Mouse (Mus musculus): ENCODE results near the gene Scarb1.
"Not testable (repeated sequence)": the region's sequence is repeated elsewhere in the genome, so short reads cannot be mapped to it uniquely, and the experiment has no call there.

Scarb1 gene

GRCm38 (mm10) chr5:125340547-125341262 is at the start of gene Scarb1:
TSS of gene Scarb1 (minus strand) at chr5:125341094.
- DNase-seq (ENCODE audit: low read depth, low spot score): peak; percentile 73

GRCm38 (mm10) chr5:125389579-125390441 is 48.9 kb upstream of the Scarb1 start, which contains the start of gene Ubc:
TSS of gene Ubc (minus strand) at chr5:125390202.
- peak; percentile 85 for DNase-seq (ENCODE audit: low read depth, low spot score)

- DNase-seq (ENCODE audit: low read depth, low spot score): no peak
Observed at GRCm38 (mm10) chr5:125389131-125389578, 48.3 kb upstream of the Scarb1 start, which contains the start of gene Gm10382. TSS of gene Gm10382 (plus strand) at chr5:125389322.

- DNase-seq (ENCODE audit: low read depth, low spot score): no peak
Observed at GRCm38 (mm10) chr5:125388358-125389092, 47.6 kb upstream of the Scarb1 start.

- DNase-seq (ENCODE audit: low read depth, low spot score): not testable (repeated sequence)
Observed at GRCm38 (mm10) chr5:125387295-125387694, 46.4 kb upstream of the Scarb1 start.

GRCm38 (mm10) chr5:125385215-125385940 is 44.5 kb upstream of the Scarb1 start:
- DNase-seq (ENCODE audit: low read depth, low spot score): no peak

- no peak for DNase-seq (ENCODE audit: low read depth, low spot score)
Observed at GRCm38 (mm10) chr5:125384512-125385214, 43.8 kb upstream of the Scarb1 start.

- DNase-seq (ENCODE audit: low read depth, low spot score): no peak
Observed at GRCm38 (mm10) chr5:125383637-125384420, 42.9 kb upstream of the Scarb1 start.

GRCm38 (mm10) chr5:125382673-125383558 is 42.0 kb upstream of the Scarb1 start:
- DNase-seq (ENCODE audit: low read depth, low spot score): no peak

GRCm38 (mm10) chr5:125381954-125382672 is 41.2 kb upstream of the Scarb1 start:
- DNase-seq (ENCODE audit: low read depth, low spot score): no peak

- no peak for DNase-seq (ENCODE audit: low read depth, low spot score)
Observed at GRCm38 (mm10) chr5:125378919-125379318, 38.0 kb upstream of the Scarb1 start.

- no peak for DNase-seq (ENCODE audit: low read depth, low spot score)
Observed at GRCm38 (mm10) chr5:125377214-125377613, 36.3 kb upstream of the Scarb1 start.

- DNase-seq (ENCODE audit: low read depth, low spot score): no peak
Observed at GRCm38 (mm10) chr5:125375871-125376270, 35.0 kb upstream of the Scarb1 start.

GRCm38 (mm10) chr5:125372027-125372426 is 31.1 kb upstream of the Scarb1 start:
- DNase-seq (ENCODE audit: low read depth, low spot score): no peak

GRCm38 (mm10) chr5:125370950-125371693 is 30.2 kb upstream of the Scarb1 start:
- DNase-seq (ENCODE audit: low read depth, low spot score): no peak

GRCm38 (mm10) chr5:125368568-125368967 is 27.7 kb upstream of the Scarb1 start:
- DNase-seq (ENCODE audit: low read depth, low spot score): peak; percentile 70

GRCm38 (mm10) chr5:125368156-125368555 is 27.3 kb upstream of the Scarb1 start:
- no peak for DNase-seq (ENCODE audit: low read depth, low spot score)
